Mouse (Mus musculus): ENCODE measurements around the gene Pmfbp1.

Pmfbp1 gene

DNA sequence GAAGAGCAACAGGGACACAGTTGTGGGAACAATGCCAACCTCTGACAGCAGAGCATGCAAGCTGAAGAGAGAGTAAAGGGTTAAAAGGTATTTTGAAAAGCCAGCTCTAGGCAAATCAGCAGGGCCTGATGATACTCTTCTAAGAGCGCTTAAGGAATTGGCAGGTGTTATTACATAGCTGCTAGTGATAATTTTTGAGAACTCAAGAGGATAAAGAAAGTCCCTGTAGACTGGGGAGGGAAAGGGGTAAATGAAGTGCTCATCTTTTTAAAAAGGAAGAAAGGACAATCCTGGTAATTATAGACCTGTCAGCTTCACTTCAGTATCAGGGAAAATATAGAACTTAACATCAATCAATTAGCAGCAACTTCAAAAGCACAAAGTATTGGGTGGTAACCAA is 9.7 kb downstream of the Pmfbp1 start:
- no peak for DNase-seq

DNA sequence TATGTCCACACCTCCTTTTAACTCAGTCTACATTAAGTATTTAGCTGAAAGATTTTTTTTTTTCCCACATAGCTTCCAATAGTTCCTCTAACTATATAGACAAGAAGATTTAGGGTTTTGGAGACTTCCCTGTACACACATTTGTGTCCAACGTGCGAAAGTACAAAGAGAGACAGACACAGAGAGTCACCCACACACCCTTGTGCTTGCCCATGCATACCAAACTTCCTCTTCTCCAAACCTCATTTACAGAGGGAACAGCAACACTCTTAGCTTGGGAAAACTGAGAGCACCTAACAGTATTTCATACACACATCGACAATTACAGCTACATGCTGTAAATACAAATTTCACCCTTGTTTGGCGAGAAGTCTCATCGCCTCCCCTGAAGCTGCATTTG is 11.7 kb downstream of the Pmfbp1 start:
- no peak for DNase-seq

DNA sequence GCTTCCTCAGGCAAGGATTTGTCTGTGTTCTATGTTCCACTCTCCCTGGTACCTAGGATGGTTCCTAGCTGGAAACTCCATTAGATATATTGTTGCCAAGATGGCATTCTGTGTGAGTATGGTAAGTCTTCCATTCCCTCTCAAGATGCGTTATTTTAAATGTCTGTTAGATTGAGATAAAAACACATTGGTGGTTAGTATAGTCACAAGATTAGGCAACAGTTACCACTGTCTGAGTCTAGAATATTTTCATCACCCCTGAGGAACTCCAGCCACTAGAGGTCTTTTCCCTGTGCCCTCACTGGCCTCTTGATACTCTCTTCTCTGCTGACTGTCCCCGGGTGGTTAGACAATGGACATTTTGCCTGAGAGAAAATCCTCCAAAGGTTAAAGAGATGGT is 30.2 kb downstream of the Pmfbp1 start:
- DNase-seq: no peak

- peak; percentile 25 for DNase-seq
These were observed 41.5 kb downstream of the Pmfbp1 start for GRCm38 (mm10) chr8:109535140-109535990.

DNA sequence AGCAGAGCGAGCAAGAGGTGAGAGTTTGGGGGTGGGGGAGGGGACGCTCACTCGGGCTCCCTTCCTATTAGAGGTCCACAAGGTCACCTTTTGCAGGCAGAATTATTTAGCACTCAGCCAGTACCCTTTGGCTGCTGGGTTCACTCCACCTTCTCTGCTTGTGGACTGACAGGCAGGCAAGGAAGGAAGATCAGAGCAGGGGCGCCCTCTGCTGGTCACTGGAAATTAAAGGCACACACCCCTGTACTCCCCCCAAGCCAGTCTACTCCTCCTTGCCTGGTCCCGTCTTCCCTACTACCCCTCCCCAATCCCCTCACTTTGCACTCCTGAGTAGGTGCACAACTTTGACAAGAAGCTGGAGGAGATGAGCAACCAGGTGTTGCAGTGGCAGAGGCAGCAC is 42.9 kb downstream of the Pmfbp1 start:
- peak; percentile 79 for DNase-seq

DNA sequence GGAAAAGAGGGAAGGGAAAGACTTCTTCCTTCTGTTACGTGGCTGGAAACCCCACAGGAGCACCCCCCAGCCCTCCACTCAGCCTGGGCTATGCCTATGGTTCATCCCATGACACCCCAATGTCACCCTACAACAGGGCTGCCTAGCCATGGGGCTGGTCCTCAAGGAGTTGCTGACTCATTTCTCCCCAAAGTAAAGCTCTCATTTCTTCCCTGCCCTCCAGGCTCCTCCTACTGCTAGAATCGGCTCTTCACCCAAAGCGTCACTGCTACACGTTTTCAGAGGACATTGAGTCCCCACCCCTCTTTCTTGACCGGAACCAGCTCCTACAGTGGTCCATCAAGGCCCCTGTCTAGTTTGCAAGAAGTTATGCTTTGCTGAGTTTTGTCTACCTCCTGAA is 48.3 kb downstream of the Pmfbp1 start:
- no peak for DNase-seq

GRCm38 (mm10) chr8:109542748-109543519 is 49.1 kb downstream of the Pmfbp1 start:
- DNase-seq: no peak

DNA sequence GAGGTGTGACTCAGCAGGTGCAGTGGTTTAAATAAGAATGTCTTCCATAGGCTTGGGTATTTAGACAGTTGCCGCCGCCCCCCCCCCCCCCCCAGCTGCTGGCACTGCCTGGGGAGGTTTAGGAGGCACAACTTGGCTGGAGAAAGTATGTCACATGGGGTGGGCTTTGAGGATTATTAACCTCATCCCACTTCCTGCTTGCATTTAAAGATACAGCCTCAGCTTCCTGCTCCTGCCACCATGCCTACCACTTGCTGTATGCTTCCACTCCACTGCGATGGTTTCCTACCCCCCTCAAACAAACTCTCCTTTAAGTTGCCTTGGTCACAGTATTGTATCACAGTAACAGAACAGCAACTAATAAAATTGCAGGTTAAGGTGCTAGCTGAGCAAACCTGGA is 50.2 kb downstream of the Pmfbp1 start:
- no peak for DNase-seq

DNA sequence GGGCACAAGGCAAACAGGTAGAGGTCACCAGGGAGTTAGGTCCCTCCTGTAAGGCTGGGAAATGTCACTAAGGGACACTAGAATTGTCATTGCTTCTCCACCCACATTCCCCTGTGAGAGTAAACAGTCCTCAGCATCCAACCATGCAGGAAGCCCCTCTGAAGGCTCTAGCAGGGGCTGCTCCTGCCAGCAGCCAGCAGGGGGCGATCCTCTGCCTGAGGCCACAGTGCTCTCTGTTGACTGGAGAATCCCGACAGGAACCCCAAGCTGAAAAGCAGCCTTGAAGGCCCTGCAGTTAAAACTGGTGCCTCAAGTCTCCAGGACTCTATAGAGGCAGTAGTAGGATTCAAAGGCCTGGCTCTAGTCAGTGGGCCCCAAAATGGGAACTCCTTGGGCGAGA is 57.8 kb downstream of the Pmfbp1 start:
- no peak for DNase-seq

DNA sequence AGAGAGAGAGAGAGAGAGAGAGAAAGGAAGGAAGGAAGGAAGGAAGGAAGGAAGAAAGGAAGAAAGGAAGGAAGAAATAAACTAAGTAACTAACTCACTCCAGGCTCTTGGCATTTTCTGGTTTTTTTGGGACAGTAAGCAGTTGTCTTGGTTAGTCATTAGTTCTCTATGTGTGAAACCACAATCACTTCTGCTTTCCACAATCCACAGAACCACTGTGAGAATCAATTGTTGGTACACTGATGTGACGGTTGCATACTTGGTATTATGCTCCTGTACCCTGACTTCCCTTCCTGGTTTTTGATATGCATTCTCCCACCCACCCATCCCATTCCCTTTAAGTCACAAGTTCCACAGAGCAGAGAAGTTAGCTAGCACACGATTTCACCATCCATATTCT is 70.1 kb downstream of the Pmfbp1 start:
- DNase-seq: no peak

- no peak for DNase-seq
These were observed 70.9 kb downstream of the Pmfbp1 start for GRCm38 (mm10) chr8:109564766-109565165.

DNA sequence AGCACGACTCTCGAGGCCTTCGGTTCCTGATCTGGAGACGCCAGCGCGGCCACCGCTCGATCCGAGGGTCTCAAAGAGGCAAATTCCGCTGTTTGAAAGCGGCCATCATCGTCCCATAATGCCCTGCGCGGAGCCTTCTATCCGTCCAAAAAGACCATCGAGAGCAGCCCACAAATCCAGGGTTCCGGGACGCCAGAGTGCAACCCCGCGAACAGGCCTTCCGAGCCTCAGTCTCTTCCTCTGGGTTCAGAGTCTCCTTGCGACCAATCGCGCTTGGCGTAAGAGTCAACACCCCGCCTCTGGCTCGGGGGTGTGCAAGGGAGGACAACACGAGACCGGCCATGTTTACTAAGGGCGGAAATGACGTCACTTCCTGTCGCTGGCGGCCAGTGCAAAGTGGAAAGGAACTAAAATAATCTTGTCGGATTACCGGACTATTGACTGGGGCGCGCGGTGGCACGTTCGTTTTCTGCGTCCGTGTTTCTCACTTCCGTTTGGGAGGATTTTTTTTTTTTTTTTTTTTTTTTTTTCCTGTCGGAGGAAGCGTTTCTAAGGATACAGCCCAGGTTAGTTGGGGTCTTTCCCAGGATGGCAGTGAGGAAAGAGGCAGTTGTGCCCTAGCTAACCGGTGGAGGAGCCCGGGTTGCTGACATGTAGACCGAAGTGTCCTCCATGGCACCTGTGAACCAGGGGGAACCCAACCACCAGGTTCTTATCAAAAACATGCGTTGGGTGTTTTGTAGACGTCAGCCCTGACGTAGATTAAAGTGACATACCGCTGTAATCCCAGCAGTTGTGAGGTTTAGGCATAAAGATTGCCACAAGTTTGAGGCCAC is 71.9 kb downstream of the Pmfbp1 start, which contains the start of the genes Dhx38 and Txnl4b:
Gene Dhx38, minus strand, starts transcription at position 364 of the 836 bp plus-strand sequence.
Gene Txnl4b, plus strand, starts transcription at position 395 of the 836 bp plus-strand sequence.
- peak; percentile 99 for DNase-seq

- no peak for DNase-seq
These were observed 77.3 kb downstream of the Pmfbp1 start for GRCm38 (mm10) chr8:109571139-109571538.

DNA sequence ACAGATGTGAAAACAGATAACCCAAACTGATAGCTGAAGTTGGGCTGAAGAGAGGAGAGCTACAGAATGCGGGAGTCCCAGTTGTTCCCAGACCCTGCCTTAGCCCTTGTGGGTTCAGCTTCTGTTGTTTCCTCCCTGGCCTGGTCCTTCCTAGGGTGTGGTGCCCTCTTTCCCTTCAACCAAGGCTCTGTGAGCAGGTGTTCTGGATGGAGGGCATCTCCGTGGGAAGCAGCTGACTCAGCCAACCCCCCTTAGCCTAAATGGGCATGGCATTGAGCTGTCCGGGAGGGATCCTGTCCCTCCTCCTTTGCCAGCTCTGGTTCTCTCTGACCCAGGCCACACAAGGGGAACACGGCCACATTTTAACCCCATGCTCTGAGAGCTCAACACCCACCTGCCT is 82.5 kb downstream of the Pmfbp1 start:
- no peak for DNase-seq

DNA sequence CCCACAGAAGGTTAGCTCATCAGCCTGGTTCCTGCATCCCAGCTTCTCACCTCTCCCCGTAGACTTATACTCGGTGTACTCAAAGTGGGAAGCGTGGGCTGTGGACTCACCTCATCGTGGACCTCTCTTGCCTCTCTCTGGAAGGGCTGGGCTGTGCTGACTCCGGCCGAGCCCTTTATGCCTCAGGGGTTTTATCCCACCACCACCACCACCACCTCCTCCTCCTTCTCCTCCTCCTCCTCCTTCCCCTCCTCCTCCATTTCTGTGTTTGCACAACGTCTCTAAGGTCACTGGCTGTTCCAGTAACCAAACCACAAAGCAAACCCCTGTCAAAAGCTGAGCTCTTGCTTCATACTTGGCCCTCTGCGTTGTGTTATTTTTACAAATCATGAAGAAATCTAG is 85.1 kb downstream of the Pmfbp1 start, which contains the start of gene Hp:
Gene Hp, minus strand, starts transcription at position 273 of the 402 bp plus-strand sequence.
- no peak for DNase-seq

- no peak for DNase-seq
These were observed 90.5 kb downstream of the Pmfbp1 start for GRCm38 (mm10) chr8:109584293-109584692.

GRCm38 (mm10) chr8:109584830-109585229 is 91.0 kb downstream of the Pmfbp1 start:
- no peak for DNase-seq

- no peak for DNase-seq
These were observed 91.8 kb downstream of the Pmfbp1 start for GRCm38 (mm10) chr8:109585652-109586051.

- DNase-seq: peak; percentile 83
These were observed 93.2 kb downstream of the Pmfbp1 start for GRCm38 (mm10) chr8:109586972-109587504.

DNA sequence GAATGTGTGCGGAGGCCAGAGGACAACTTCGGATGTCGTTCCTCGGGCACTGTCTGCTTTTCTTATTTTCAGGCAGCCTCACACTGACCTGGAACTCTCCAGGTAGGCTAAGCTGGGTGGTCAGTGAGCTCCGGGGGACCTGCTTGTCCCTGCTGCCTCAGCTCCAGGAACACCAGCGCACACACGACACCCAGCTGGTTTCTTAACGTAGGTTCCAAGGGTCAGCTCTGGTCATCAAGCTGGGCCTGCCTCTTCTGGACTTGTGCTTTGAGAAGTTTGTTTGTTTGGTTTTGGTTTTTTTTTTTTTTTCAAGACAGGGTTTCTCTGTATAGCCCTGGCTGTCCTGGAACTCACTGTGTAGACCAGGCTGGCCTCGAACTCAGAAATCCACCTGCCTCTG is 97.1 kb downstream of the Pmfbp1 start:
- no peak for DNase-seq

DNA sequence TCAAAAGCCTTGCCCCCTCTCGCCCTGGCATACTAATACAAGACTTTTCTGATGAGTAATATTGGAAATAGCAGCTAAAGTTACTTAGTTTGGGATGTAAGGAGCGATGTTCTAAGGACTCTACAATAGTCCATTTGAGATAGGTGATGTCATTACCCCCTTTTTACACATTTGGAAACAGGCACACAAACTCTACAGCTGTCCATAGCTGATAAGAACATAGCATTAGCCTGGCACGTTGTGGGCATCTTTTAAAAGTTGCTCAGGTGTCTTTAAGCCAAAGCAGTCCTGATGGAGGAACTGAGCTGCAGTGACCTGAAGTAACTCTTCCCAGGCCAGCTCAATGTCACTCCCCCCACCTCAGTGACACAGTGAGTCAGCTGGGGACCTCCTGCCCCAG is 97.5 kb downstream of the Pmfbp1 start:
- no peak for DNase-seq

DNA sequence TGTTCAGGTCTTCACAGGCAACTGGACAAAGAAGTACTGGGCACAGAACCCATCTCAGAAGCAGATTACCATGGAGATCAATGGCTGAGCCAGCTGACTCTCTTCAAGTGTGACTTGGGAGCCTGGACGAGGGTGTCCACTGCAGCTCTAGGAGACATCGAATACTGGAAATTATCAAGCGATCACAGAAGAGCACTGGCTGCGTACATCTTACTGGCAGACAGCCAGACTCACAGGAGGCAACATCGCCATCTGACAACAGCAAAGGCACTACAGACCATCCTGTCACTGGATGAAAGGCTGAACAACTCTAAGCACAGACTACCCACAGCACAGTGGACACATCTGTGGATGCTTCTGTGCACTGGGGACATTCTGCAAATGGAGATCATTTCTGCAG is 98.3 kb downstream of the Pmfbp1 start:
- DNase-seq: no peak

All from kidney, postnatal 14 days (tissue).